Mouse (Mus musculus) embryonic facial prominence, embryonic 11.5 days (tissue): ENCODE data around the gene Olfr617. TPM values are rescaled to one million over a fixed set of nuclear protein-coding genes. Genes with fewer than 3 reads are reported as not detected.
"Not testable (repeated sequence)": the region's sequence is repeated elsewhere in the genome, so short reads cannot be mapped to it uniquely, and the experiment has no call there.

Experiments used
- ATAC-seq: fragments of 200-750 bp; cut with Nextera tagmentation; replicated peaks from 2 replicates; pipeline ENCODE4 v1.8.0; 2017; ENCODE audit warnings: low read depth; ENCODE audit not compliant: insufficient number of reproducible peaks, low FRiP score, low TSS enrichment
- DNase-seq: peaks from one replicate; pipeline ENCODE4 v3.0.0-alpha.2; 2015; ENCODE audit warnings: low spot score
- H3K27ac ChIP-seq: fragments of 300-500 bp; sonication (generic); replicated peaks from 2 replicates; pipeline ENCODE4 v1.5.1; 2014; ENCODE audit warnings: mild to moderate bottlenecking, low read depth, low read length, control low read depth
- H3K27me3 ChIP-seq: fragments of 300-500 bp; sonication (generic); 2 replicates; pipeline ENCODE4 v1.6.1; 2014; ENCODE audit warnings: mild to moderate bottlenecking, low read length, moderate library complexity, mixed read lengths; ENCODE audit not compliant: control insufficient read depth, insufficient read depth
- H3K36me3 ChIP-seq: fragments of 300-500 bp; sonication (generic); replicated peaks from 2 replicates; pipeline ENCODE4 v1.6.1; 2014; ENCODE audit warnings: low read depth, mild to moderate bottlenecking, low read length, moderate library complexity, mixed read lengths; ENCODE audit not compliant: control insufficient read depth, insufficient read depth
- H3K4me1 ChIP-seq: fragments of 300-500 bp; sonication (generic); 2 replicates; pipeline ENCODE4 v1.6.1; 2014; ENCODE audit warnings: low read length, mixed read lengths; ENCODE audit not compliant: control insufficient read depth, insufficient read depth
- H3K4me2 ChIP-seq: fragments of 300-500 bp; sonication (generic); 2 replicates; pipeline ENCODE4 v1.6.1; 2014; ENCODE audit warnings: low read depth, mild to moderate bottlenecking, control low read depth, low read length, moderate library complexity
- H3K4me3 ChIP-seq: fragments of 300-500 bp; sonication (generic); 2 replicates; pipeline ENCODE4 v1.5.1; 2014; ENCODE audit warnings: low read depth, low read length, control low read depth
- H3K9ac ChIP-seq: fragments of 300-500 bp; sonication (generic); replicated peaks from 2 replicates; pipeline ENCODE4 v1.6.1; 2014; ENCODE audit warnings: mild to moderate bottlenecking, control low read depth, low read length
- H3K9me3 ChIP-seq: fragments of 300-500 bp; sonication (generic); replicated peaks from 2 replicates; pipeline ENCODE4 v1.6.1; 2016; ENCODE audit warnings: mild to moderate bottlenecking, low read length, inconsistent platforms, mixed read lengths; ENCODE audit not compliant: control insufficient read depth
- WGBS: fragments of 180-500 bp; shearing (Covaris S2); extraction: QIAGEN DNeasy Blood & Tissue Kit; methylation state at CpG from one replicate; pipeline ENCODE4 v1.1.7; 2014; 5-methylcytosine and 5-hydroxymethylcytosine counted together
- polyA plus RNA-seq: library from polyadenylated mRNA; unstranded; fragments of >200 nt; fragmentation: Nextera tagmentation; extraction: Ambion mirVana; gene quantifications from 2 replicates; pipeline ENCODE4 v1.2.1, GENCODE M21; 2014

The Olfr617 gene
- not detected in 2 replicates for polyA plus RNA-seq

DNA sequence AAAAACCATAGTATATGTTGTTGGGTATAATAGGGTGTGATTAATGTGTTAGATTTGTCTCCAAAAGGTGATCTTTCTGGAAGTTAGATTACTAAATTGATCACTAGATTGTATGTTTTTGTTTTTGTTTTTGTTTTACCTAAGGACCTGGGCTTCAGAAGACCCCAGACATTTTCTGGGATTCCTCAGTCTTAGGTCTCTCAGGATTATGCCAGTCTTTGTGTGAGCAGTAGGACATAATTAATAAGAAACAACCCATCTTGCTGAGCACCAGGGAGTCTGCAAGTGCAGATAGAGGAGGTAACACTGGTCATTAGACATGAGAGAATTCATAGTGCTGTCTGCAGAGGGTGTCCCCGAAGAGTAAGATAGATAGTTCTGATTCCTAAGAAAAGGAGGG lies at the start of gene Olfr617:
Olfr617 (plus strand) TSS at position 301 of the 400 bp plus-strand sequence.
- no peak for ATAC-seq
- DNase-seq, result no peak
- Histone ChIP-seq H3K4me2 (no peak within 1 kb of the TSS), H3K9me3 (no peaks in the 10 kb centered on the region), H3K36me3 (no peaks in the 10 kb centered on the region), H3K27me3 (no peaks in the 10 kb centered on the region), H3K9ac (no peak within 1 kb of the TSS), H3K27ac (no peak within 1 kb of the TSS), H3K4me3 (no peak within 1 kb of the TSS), H3K4me1 (no peaks in the 10 kb centered on the region)
- 85% methylated on average over 1 of the region's 1 CpGs for WGBS

DNA sequence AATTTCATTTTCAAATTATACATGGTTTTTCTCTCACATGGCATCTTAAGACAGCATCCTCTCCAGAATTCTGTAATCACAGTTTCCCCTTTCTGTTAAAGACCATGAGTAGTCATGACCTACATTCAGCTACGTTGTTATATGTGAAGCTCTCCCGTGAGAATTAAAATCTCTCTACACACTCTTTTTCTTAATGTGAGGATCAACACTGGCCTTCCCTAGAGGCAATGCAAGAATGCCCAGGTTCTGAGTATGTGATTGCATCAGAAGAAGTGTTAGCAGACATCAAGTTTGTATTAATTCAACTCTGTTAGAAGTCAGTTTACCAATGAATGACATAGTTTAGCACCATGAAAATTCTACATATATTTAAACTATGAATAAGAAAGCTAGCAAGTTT lies 30.2 kb upstream of the Olfr617 start, which contains the start of gene Olfr612:
Olfr612 (minus strand) TSS at position 101 of the 400 bp plus-strand sequence.
- H3K4me2 ChIP-seq, H3K27me3 ChIP-seq, H3K36me3 ChIP-seq, ATAC-seq, H3K9ac ChIP-seq, H3K9me3 ChIP-seq, H3K4me3 ChIP-seq, H3K4me1 ChIP-seq, DNase-seq, H3K27ac ChIP-seq: not testable (repeated sequence)
- 78% methylated on average over 2 of the region's 2 CpGs for WGBS

DNA sequence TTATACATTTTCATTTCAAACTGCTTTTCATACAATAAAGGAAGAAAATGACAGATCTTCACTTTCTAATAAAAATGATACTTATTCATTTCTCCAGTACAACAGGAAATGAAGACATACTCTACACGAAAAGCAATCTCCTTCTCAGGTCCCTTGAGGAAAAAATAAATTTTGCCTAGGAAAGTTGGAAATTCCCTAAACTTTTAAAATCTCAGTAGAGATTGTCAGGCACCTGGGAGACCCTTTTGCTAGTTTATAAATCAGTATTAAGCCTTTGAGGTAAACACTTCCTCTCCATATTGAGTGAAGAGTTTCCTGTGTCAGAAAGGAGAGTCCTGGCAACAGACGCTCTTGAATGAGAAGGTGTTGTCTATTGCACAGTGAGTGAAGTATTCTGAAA lies 25.1 kb upstream of the Olfr617 start, which contains the start of gene Olfr613:
Olfr613 (plus strand) TSS at position 301 of the 400 bp plus-strand sequence.
- Histone ChIP-seq H3K36me3 (no peaks in the 10 kb centered on the region), H3K4me2 (no peak within 1 kb of the TSS), H3K9me3 (no peaks in the 10 kb centered on the region), H3K4me3 (no peak within 1 kb of the TSS), H3K27me3 (no peaks in the 10 kb centered on the region), H3K9ac (no peak within 1 kb of the TSS), H3K4me1 (no peaks in the 10 kb centered on the region), H3K27ac (no peak within 1 kb of the TSS)
- ATAC-seq (no peak), DNase-seq (no peak)
- WGBS, result 77% methylated on average over 2 of the region's 2 CpGs

DNA sequence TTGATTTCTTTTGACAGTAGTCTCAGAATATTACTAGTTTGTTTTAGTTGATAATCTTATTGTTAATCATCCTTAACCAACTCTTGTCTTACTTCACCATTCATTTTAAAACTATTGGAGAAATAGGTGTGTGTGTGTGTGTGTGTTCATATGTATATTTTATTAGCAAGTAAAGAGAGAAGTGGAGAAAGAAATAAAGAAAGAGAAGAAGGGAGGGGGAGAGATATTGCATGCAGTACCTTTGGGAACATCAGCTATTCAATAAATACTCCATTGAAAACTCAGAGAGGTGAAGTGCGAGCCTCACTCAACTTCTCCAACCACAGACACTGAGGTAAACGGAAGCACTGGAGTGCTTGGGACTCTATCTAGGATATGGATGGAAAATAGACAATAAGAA lies 17.1 kb upstream of the Olfr617 start, which contains the start of gene Olfr615:
Olfr615 (plus strand) TSS at position 301 of the 400 bp plus-strand sequence.
- no peak within 1 kb of the TSS for H3K4me2 ChIP-seq
- H3K9ac ChIP-seq, result no peak within 1 kb of the TSS
- ATAC-seq (no peak), DNase-seq (no peak)
- no peaks in the 10 kb centered on the region for H3K27me3 ChIP-seq
- no peak within 1 kb of the TSS for H3K27ac ChIP-seq
- no peaks in the 10 kb centered on the region for H3K9me3 ChIP-seq
- 84% methylated on average over 2 of the region's 2 CpGs for WGBS
- no peaks in the 10 kb centered on the region for H3K36me3 ChIP-seq
- H3K4me1 ChIP-seq, result no peaks in the 10 kb centered on the region
- H3K4me3 ChIP-seq, result no peak within 1 kb of the TSS

DNA sequence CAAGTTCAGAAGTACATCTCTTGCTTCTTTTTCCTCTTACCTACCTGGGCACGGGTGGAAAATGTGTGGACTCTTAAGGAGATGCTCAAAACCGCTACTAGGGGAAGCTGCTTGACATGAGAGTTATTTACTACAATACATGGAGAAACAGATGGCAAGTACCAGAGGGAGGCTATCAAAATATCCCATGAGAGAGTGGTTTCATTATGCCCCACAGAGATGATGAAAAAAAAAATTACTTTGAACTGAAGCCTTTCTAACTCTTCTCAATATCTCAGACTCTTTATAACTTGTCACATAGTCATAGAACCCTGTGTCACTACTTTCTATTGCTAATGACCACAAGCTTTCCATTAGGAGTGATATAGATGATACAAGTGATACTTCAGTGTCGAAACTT lies 3.8 kb upstream of the Olfr617 start, which contains the start of gene Olfr616:
Olfr616 (minus strand) TSS at position 101 of the 400 bp plus-strand sequence.
- Histone ChIP-seq H3K4me3 (no peak within 1 kb of the TSS), H3K27me3 (no peaks in the 10 kb centered on the region), H3K4me2 (no peak within 1 kb of the TSS), H3K27ac (no peak within 1 kb of the TSS), H3K4me1 (no peaks in the 10 kb centered on the region), H3K36me3 (no peaks in the 10 kb centered on the region), H3K9ac (no peak within 1 kb of the TSS), H3K9me3 (no peaks in the 10 kb centered on the region)
- DNase-seq (no peak), ATAC-seq (no peak)
- 86% methylated on average over 3 of the region's 3 CpGs for WGBS

DNA sequence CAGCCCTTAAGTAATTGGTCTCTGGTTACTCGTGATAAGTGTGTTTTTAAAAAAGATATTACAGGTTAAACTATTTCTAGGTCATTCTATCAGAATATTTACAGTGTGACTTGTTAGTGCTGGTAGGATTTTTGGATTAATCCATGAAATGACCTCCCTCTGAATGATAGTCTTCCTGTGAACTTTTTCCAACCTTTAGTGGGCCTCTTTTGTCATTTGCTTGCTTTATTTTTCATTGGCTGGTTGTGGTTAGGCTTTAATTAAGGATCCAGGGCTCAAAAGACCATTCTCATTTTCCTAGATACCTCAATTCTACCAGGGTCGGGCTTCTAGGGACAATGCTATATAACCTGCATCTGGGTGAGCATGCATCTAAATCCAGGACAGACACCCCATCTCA lies 16.9 kb downstream of the Olfr617 start, which contains the start of gene Olfr618:
Olfr618 (plus strand) TSS at position 301 of the 400 bp plus-strand sequence.
- Histone ChIP-seq H3K9ac (no peak within 1 kb of the TSS), H3K4me2 (no peak within 1 kb of the TSS), H3K27me3 (no peaks in the 10 kb centered on the region), H3K9me3 (no peaks in the 10 kb centered on the region), H3K4me3 (no peak within 1 kb of the TSS), H3K36me3 (no peaks in the 10 kb centered on the region), H3K27ac (no peak within 1 kb of the TSS), H3K4me1 (no peaks in the 10 kb centered on the region)
- 66% methylated on average over 2 of the region's 2 CpGs for whole genome bisulfite sequencing
- ATAC-seq (no peak), DNase-seq (no peak)

DNA sequence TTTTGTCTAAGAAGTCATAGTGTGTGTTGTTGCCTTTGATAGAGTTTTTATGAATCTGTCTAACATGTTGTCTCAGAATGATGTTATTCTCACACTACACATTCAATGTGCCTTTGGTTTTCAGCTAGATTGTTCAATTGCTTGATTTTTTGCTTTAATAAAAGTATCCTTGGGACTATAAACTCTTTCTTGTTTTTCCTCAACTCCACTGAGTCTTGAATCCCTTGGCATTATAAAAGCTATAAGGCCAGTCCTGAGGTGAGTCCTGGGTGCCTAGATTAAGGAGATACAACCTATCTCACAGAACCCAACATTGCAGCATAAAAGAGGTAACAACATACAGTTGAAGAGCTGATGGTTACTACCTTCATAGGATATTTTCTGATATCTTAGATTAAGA lies 27.4 kb downstream of the Olfr617 start, which contains the start of gene Olfr619:
Olfr619 (plus strand) TSS at position 301 of the 400 bp plus-strand sequence.
- H3K4me1 ChIP-seq, result no peaks in the 10 kb centered on the region
- H3K4me2 ChIP-seq, result no peak within 1 kb of the TSS
- DNase-seq (no peak), ATAC-seq (no peak)
- H3K27ac ChIP-seq, result no peak within 1 kb of the TSS
- H3K27me3 ChIP-seq, result no peaks in the 10 kb centered on the region
- no peaks in the 10 kb centered on the region for H3K36me3 ChIP-seq
- H3K4me3 ChIP-seq, result no peak within 1 kb of the TSS
- no peaks in the 10 kb centered on the region for H3K9me3 ChIP-seq
- no peak within 1 kb of the TSS for H3K9ac ChIP-seq

DNA sequence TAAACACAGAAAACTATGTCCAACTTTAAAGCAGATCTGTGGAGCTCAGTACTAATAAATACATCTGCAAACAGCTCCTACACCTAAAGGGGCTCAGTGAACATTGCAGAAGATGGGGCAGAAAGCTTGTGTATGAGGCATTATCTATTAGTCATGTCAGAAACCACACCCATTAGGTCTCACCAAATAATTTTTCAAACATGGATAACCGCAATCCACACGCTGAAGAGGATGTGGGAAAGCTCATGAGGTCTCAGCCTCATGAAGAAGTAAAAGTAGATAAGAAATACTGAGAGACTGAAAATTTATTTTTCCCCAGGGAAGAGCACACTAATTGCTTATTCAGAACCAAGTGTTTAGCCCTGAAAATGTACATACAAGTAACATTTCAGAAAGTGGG lies 34.6 kb downstream of the Olfr617 start:
- ATAC-seq, result no peak
- Histone ChIP-seq H3K27ac (no peak overlapping the region), H3K9me3 (no peaks in the 10 kb centered on the region), H3K4me1 (no peaks in the 10 kb centered on the region), H3K9ac (no peak overlapping the region), H3K4me3 (no peak overlapping the region), H3K36me3 (no peaks in the 10 kb centered on the region), H3K27me3 (no peaks in the 10 kb centered on the region), H3K4me2 (no peak overlapping the region)
- WGBS, result 88% methylated on average over 2 of the region's 2 CpGs
- no peak for DNase-seq
